Mouse (Mus musculus) hindlimb bud, embryonic 11.5 days (tissue): ENCODE results near the gene Gm21294.
"Not testable (repeated sequence)": the region's sequence is repeated elsewhere in the genome, so short reads cannot be mapped to it uniquely, and the experiment has no call there.

Experiments
- DNase-seq: peaks from one replicate; pipeline ENCODE4 v3.0.0-alpha.2; 2012; ENCODE audit warnings: low read depth, low spot score; ENCODE audit errors: extremely low spot score

Gm21294 gene

DNA sequence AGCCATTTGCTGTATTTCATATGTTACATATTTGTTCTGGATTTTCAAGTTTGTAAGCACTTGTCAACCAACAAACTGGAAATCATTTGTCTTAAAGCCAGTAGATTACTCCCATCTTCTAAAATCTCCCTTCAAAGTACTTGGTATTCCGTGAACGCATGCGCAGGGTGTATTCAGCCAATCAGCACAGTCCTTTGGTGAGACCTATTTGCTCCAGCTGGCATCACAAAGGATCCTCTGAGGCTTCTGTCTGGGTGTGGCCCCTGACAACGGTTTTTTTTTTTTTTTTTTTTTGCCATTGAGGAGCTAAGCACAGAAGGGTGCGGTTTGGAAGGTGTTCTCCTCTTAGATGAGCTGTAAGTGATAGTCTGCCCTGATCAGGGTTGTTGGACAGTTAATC is at the start of gene Gm21294:
Gene Gm21294, plus strand, starts transcription at position 301 of the 400 bp plus-strand sequence.
- not testable (repeated sequence) for DNase-seq

DNA sequence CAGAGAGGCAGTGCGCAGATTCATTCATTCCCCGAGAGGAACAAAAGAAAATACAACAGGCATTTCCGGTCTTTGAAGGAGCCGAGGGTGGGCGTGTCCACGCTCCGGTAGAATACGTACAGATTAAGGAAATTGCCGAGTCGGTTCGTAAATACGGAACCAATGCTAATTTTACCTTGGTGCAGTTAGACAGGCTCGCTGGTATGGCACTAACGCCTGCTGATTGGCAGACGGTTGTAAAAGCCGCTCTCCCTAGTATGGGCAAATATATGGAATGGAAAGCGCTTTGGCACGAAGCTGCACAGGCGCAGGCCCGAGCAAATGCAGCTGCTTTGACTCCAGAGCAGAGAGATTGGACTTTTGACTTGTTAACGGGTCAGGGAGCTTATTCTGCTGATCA is 73.6 kb downstream of the Gm21294 start:
- not testable (repeated sequence) for DNase-seq
